Mouse (Mus musculus): ENCODE results near the gene Hsd17b12. TPM values are rescaled to one million over a fixed set of nuclear protein-coding genes. Genes with fewer than 3 reads are reported as not detected.
A peak's percentile ranks its signal among the peaks of the same experiment; 100 is the strongest.

The Hsd17b12 gene
- total RNA-seq, 2 experiments from 2014 or later, result 66.8 to 68.4 TPM

DNA sequence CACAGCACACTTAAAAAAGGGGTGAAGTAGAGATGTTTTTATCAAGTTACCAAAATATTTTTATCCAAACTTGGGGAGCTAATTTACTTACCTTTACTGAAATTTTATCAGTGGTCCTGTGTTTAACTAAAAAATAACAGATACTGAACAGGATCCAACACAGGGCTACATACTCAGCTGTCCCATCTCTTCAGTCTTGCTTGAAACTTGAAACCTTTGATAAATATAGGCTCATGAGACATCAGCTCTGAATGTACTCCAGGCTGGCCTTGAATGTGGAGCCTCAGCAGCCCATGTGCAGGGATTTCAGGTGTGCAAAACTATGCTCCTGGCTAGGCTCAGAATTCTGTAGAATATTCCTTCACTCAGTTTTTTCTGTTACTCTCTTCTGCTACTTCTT lies 127.2 kb downstream of the Hsd17b12 start:
- intact Hi-C loops (cut with DNase I), result no loop called here
- no peak for DNase-seq

- intact Hi-C loops (cut with DNase I), result no loop called here
- peak; percentile 12 for DNase-seq
These were observed 133.1 kb downstream of the Hsd17b12 start for GRCm38 (mm10) chr2:94024637-94025036.

DNA sequence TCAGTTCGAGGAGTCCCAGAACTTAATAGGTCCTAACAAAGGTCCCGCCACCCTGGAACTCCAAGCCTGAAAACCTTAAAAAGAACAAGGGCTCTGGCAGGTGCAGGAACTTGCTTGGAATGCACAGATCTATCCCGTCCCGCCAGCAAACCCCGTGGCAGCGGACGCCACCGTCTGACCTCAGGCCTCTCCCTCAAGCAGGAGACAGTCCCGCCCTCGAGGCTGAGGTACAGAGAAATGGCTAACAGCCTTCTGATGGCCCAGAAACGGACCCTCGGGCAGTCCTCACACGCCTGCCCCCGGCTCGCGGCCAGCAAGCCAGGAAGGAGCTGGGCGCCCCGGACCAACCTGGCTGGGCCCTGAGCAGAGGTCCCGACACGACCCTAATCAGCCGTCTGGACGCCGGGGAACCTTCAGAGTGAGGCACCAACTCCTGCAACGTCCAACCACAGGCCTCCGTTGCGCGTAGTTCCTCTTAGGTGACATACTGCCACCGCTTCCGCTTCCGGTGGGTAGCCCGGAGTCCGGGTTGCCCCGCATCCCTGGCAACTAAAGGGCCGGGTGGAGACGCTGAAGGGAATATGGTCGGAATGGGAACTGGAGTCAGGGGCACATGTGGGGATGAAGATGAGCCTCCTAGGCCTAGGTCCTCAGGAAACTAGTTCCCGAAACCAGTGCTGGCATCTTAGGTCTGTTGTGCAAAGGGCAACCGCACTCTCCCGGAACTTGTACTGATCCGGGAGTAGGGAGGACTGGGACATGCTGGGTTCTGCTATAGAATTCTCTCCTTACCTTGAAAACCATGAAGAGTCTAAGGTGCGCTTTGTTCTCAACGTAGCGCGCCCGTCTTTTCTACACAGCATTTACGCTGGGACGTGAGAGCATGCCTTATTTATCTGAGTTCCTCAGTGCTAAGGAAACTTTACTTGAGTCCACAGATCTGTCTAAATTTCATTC lies 147.2 kb downstream of the Hsd17b12 start, which contains the start of gene Alkbh3:
Gene Alkbh3 (minus strand): TSS at position 473 of the 957 bp plus-strand sequence.
- intact Hi-C loops (cut with DNase I), result no loop called here
- peak; percentile 92 for DNase-seq

- intact Hi-C loops (cut with DNase I), result no loop called here
- DNase-seq, result peak; percentile 89
These were observed 155.4 kb downstream of the Hsd17b12 start for GRCm38 (mm10) chr2:94002331-94002730.

DNA sequence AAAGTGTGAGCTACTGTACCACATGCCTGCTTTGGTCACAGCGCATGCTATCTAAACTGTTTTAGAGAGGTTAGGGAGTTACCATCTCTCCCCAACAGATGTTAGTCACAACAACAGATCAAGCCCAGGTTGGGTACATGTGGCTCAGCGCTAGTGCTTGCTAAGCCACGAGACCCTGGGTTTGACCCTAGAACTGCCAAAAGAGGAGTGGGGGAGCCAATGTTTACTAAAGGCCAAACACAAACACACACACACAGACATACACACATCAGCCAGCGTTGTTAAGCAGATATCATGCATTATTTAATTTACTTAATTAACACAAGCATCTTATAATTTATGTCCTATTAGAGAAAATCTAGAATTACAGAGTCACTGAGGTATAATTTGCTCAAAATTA lies 155.8 kb downstream of the Hsd17b12 start:
- no peak for DNase-seq
- intact Hi-C loops (cut with DNase I), result loop anchor here (2.0 kb wide), 1 partner anchor 131 kb away; no protein-coding TSS in a partner anchor

DNA sequence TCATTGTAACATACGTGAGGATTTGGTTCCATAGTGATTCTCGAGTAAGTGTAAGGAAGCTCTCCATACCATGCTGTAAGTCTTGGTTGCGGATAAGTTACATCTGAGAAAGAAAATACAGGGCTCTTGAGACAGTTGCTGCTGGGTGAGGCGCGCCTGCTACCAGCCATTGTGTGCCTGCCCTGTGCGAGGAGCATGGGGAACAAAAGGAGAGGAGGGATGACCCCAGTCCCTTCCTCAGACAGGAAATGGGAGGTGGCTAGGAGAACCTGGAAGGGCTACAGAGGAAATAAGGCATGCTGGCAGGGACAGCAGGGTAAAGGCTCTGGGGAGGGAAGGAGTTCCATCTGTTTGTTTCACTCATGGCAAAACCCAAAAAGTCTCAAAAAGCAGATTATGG lies 156.4 kb downstream of the Hsd17b12 start:
- DNase-seq, result no peak
- intact Hi-C loops (cut with DNase I), result loop anchor here (2.0 kb wide), 1 partner anchor 131 kb away; no protein-coding TSS in a partner anchor

GRCm38 (mm10) chr2:93996254-93996653 lies 161.5 kb downstream of the Hsd17b12 start, which contains the start of gene Gm27027:
Gene Gm27027 (minus strand): TSS chr2:93996354.
- intact Hi-C loops (cut with DNase I), result no loop called here
- no peak for DNase-seq

DNA sequence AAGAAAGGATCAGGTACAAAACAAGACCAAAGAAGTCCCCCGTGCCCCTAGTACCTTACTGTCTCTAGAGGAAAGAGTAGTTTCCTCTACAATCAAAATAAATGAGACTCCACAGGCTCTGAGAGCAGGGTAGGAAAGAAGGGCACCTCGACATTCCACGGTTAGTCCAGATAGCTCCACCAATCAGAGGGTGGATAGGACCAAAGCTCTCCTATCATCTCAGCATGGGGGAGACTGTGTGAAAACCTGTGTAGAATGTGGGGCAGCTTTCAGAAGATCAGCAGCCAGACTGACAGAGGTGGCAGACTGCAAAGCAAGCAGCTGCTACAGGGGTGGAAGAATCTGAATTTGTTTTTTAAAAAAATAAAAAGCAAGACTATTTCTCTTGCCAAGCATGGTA lies 165.0 kb downstream of the Hsd17b12 start:
- intact Hi-C loops (cut with DNase I), result no loop called here
- no peak for DNase-seq

DNA sequence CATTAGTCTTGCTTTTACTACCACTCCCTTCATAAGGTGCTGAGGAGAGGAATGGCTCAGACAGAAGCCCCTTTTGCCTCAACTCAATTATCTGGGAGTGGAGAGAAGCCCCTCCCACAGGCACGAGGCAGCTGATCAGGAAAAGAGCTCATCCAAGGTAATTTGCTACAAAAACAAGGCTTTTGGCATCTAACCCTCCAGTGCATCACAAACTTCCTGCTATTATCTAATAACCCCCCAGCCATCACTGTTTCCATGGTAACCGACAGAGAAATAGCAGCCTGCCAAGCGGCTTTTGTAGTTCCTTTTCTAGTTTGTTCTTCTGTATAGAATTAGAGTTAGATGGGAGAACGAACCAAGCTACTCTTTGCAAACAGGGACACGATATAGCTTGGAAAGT lies 165.5 kb downstream of the Hsd17b12 start:
- DNase-seq, result no peak
- intact Hi-C loops (cut with DNase I), result no loop called here

GRCm38 (mm10) chr2:93991336-93991735 lies 166.4 kb downstream of the Hsd17b12 start:
- intact Hi-C loops (cut with DNase I), result no loop called here
- DNase-seq, result no peak

- DNase-seq, result no peak
- intact Hi-C loops (cut with DNase I), result no loop called here
These were observed 169.3 kb downstream of the Hsd17b12 start for GRCm38 (mm10) chr2:93988440-93988839.

Small RNAs within 50 kb of the gene (microRNA-seq; reads per million reads assigned to microRNA genes)
- gene Gm23630, result not detected

Other genes with a start within 250 kb of the Hsd17b12 start
- 10 to 100 TPM; 44.3 to 45.6 TPM for gene Gm13889, start 200.8 kb downstream of the Hsd17b12 start, total RNA-seq (2021)
- gene Gm27027, start 161.6 kb downstream of the Hsd17b12 start, total RNA-seq (2021), result not detected
- gene Alkbh3, start 147.2 kb downstream of the Hsd17b12 start, total RNA-seq (2021), result 10 to 100 TPM; 33.7 to 43.3 TPM
- 10 to 100 TPM; 34.2 to 35.1 TPM for gene Ttc17, start 248.7 kb upstream of the Hsd17b12 start, total RNA-seq (2021)

Data from left cerebral cortex, postnatal 4 days (tissue).